Comparison of ENCODE assay signal across 10 mouse cellular contexts in the genomic region with DNA sequence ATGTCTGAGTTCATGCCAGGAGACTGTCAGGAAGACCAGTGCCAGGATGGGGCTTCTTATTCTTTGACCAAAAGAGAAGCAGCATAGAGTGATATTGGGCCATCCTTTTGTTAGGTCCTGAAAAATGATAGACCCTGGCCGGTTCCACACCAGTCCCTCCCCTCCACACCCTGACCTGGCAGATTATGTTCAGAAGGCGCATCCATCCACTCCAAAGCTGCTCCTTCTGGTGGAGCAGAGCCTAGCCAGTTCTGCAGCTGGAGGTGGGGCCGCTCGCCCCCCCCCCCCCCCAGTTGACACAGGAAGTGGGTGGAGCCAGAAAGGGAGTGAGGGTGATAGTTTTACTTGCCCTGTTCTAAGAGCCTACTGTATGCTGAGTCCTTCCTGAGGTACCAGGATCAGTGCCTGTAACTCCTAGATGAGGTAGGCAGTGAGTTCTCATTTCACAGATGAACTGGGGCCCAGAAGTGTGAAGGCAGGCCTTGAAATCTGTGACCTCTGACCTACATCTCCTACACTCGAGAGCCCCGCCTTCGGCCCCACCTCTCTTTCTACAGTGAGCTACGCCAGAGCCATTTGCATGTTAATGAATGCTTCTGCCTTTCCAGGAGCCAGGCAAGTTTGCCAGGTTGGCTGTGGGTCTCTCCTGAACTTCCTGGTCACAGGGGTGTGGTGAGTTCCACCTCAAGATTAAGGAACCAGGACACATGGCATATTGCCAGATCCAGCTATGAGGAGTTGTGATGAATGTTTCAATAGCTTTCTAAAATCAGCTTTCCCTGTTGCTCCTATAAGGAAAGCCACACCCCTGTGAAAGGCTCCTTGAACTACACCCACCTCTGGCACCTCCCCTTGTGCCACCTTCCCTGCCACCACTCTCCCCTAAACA. TPM values are rescaled to one million over a fixed set of nuclear protein-coding genes. Genes with fewer than 3 reads are reported as not detected.
DNase-seq lines count a peak whose midpoint lies in the region; ATAC-seq and TF ChIP-seq lines count a peak whose summit lies in the region.
"Had no signal": no experiment of that assay in that cellular context is flagged by ENCODE, and none has a peak within 500 bp of the region (broad histone marks: within the 10 kb centered on the region; RNA-seq: fewer than 3 reads in every experiment).

No protein-coding gene starts in this region.

- DNase-seq in testis, postnatal 14 days (ENCODE audit: low spot score): peak; percentile 28
- DNase-seq in testis, postnatal 10 days (ENCODE audit: low spot score): no peak
- DNase-seq in kidney, postnatal 10 days: peak; percentile 51
- no peak for DNase-seq in left cerebral cortex, postnatal 10 days (ENCODE audit: extremely low spot score in 1 of 2, low spot score in 2 of 2)
- no peak for DNase-seq in forebrain, embryonic 11.5 days (ENCODE audit: low spot score)
- DNase-seq in right cerebral cortex, postnatal 10 days (ENCODE audit: low spot score in 2 of 2): no peak

- no peaks in the 10 kb centered on the region; the same call in 1 of the 2 replicates for H3K4me1 ChIP-seq in embryonic facial prominence, embryonic 15.5 days
- peaks cover 9% of the 10 kb centered on the region; the same call in 1 of the 2 replicates for H3K4me1 ChIP-seq in small intestine, adult 2 months (ENCODE audit: control insufficient read depth, insufficient read depth, insufficient read length, low read length)
- H3K4me1 ChIP-seq in forebrain, embryonic 11.5 days (replicated peaks; ENCODE audit: control insufficient read depth, insufficient read depth, low read length): no peaks in the 10 kb centered on the region

- H3K9ac ChIP-seq in embryonic facial prominence, embryonic 15.5 days: no peak overlapping the region
- H3K9ac ChIP-seq in forebrain, embryonic 11.5 days (ENCODE audit: low read length): no peak overlapping the region
- H3K9ac ChIP-seq: forebrain, embryonic 12.5 days; neural tube, embryonic 13.5 days had no signal

- TF ChIP-seq CTCF in small intestine, adult 2 months (IDR thresholded peaks at IDR 0.05; ENCODE audit: extremely low read depth, insufficient read length, insufficient replicate concordance, low read depth, low read length): no peak

- no peak overlapping the region for H3K4me2 ChIP-seq in embryonic facial prominence, embryonic 15.5 days (replicated peaks)
- no peak overlapping the region for H3K4me2 ChIP-seq in forebrain, embryonic 11.5 days (ENCODE audit: low read depth, low read length, severe bottlenecking)
- H3K4me2 ChIP-seq: forebrain, embryonic 12.5 days; neural tube, embryonic 13.5 days had no signal

- ATAC-seq in embryonic facial prominence, embryonic 15.5 days (ENCODE audit: insufficient number of reproducible peaks, low FRiP score, low TSS enrichment, low read depth): peak; percentile 34; the same call in 1 of the 2 replicates
- ATAC-seq in forebrain, embryonic 11.5 days (replicated peaks; ENCODE audit: low FRiP score): no peak

- H3K27me3 ChIP-seq in embryonic facial prominence, embryonic 15.5 days: no peaks in the 10 kb centered on the region
- no peaks in the 10 kb centered on the region for H3K27me3 ChIP-seq in small intestine, adult 2 months (ENCODE audit: control insufficient read depth, insufficient read depth, low read length)
- no peaks in the 10 kb centered on the region for H3K27me3 ChIP-seq in forebrain, embryonic 11.5 days (ENCODE audit: control insufficient read depth, insufficient read depth, low read length)
- H3K27me3 ChIP-seq: forebrain, embryonic 12.5 days; neural tube, embryonic 13.5 days had no signal

- TF ChIP-seq POLR2A in small intestine, adult 2 months (IDR thresholded peaks at IDR 0.05; ENCODE audit: low read depth, low read length): no peak

- H3K4me3 ChIP-seq in embryonic facial prominence, embryonic 15.5 days (replicated peaks): no peak overlapping the region
- no peak overlapping the region for H3K4me3 ChIP-seq in small intestine, adult 2 months (ENCODE audit: low read depth, low read length)
- H3K4me3 ChIP-seq in forebrain, embryonic 11.5 days (ENCODE audit: low read depth, low read length): no peak overlapping the region
- H3K4me3 ChIP-seq: forebrain, embryonic 12.5 days; neural tube, embryonic 13.5 days had no signal

- H3K36me3 ChIP-seq in embryonic facial prominence, embryonic 15.5 days: no peaks in the 10 kb centered on the region
- H3K36me3 ChIP-seq in small intestine, adult 2 months (ENCODE audit: control insufficient read depth, insufficient read depth, low read length): no peaks in the 10 kb centered on the region
- H3K36me3 ChIP-seq in forebrain, embryonic 11.5 days (ENCODE audit: control insufficient read depth, insufficient read depth, low read length): no peaks in the 10 kb centered on the region
- H3K36me3 ChIP-seq: forebrain, embryonic 12.5 days; neural tube, embryonic 13.5 days had no signal

- intact Hi-C loops in left cerebral cortex, postnatal 10 days (cut with DNase I): no loop called here

- no peak overlapping the region for H3K27ac ChIP-seq in embryonic facial prominence, embryonic 15.5 days (replicated peaks)
- H3K27ac ChIP-seq in small intestine, adult 2 months (ENCODE audit: insufficient read depth, low read depth, low read length): peak overlapping the region; percentile 48; the same call in 1 of the 2 replicates
- no peak overlapping the region for H3K27ac ChIP-seq in forebrain, embryonic 11.5 days (ENCODE audit: low read depth, low read length)
- H3K27ac ChIP-seq: forebrain, embryonic 12.5 days; neural tube, embryonic 13.5 days had no signal

- no peaks in the 10 kb centered on the region for H3K9me3 ChIP-seq in embryonic facial prominence, embryonic 15.5 days (replicated peaks)
- H3K9me3 ChIP-seq in forebrain, embryonic 11.5 days (ENCODE audit: control insufficient read depth, low read length): no peaks in the 10 kb centered on the region
- H3K9me3 ChIP-seq: forebrain, embryonic 12.5 days; neural tube, embryonic 13.5 days had no signal

- 30% methylated on average over 8 of the region's 8 CpGs for WGBS in embryonic facial prominence, embryonic 15.5 days
- WGBS in small intestine, adult 2 months: 18% methylated on average over 8 of the region's 8 CpGs
- 24% methylated on average over 8 of the region's 8 CpGs for WGBS in forebrain, embryonic 11.5 days

RNA-seq across cellular contexts. Expression of a gene that starts 46.8 kb away (rescaled TPM):
- 14.8 and 15.2 TPM in 2 replicates for polyA plus RNA-seq in embryonic facial prominence, embryonic 15.5 days (2015; fragmentation: Nextera tagmentation; extraction: Ambion mirVana)
- polyA plus RNA-seq in small intestine, adult 2 months (2012; rRNA removed): 0.15 TPM in 1 of 2 replicates, not detected in the other
- total RNA-seq in left cerebral cortex, postnatal 10 days (2021): 1 to 10 TPM in 1 of 2 experiments, under 1 TPM in 1; 0.73 to 1.1 TPM
- polyA plus RNA-seq in forebrain, embryonic 11.5 days (2014; fragmentation: Nextera tagmentation; extraction: Ambion mirVana): 1.3 TPM in 2 replicates

RNA-seq across cellular contexts. Expression of a gene that starts 49.4 kb away (rescaled TPM):
- 12.7 and 17.4 TPM in 2 replicates for polyA plus RNA-seq in embryonic facial prominence, embryonic 15.5 days (2015; fragmentation: Nextera tagmentation; extraction: Ambion mirVana)
- 1.5 and 2.1 TPM in 2 replicates for polyA plus RNA-seq in small intestine, adult 2 months (2012; rRNA removed)
- 10 to 100 TPM; 19.0 to 24.1 TPM for total RNA-seq in left cerebral cortex, postnatal 10 days (2021)
- 0.72 and 1.1 TPM in 2 replicates for polyA plus RNA-seq in forebrain, embryonic 11.5 days (2014; fragmentation: Nextera tagmentation; extraction: Ambion mirVana)

Comparison
In these comparisons a context has a peak if more than half of its experiments do, and no peak if none do; other contexts are left out.
1. DNase-seq: peak in testis, postnatal 14 days (single experiment) and kidney, postnatal 10 days (single experiment); none in testis, postnatal 10 days (single experiment), left cerebral cortex, postnatal 10 days (0 of 2), forebrain, embryonic 11.5 days (single experiment) and right cerebral cortex, postnatal 10 days (0 of 2).